Mouse (Mus musculus) heart, adult 2 months (tissue): ENCODE data around the gene Rb1. TPM values are rescaled to one million over a fixed set of nuclear protein-coding genes. Genes with fewer than 3 reads are reported as not detected.
A peak's percentile ranks its signal among the peaks of the same experiment; 100 is the strongest.

Experiments used
- DNase-seq, 2 experiments: peaks; one replicate each; pipeline ENCODE4 v3.0.0; 2021
- H3K27ac ChIP-seq: fragments of 200-600 bp; 2 replicates; pipeline ENCODE4 v1.8.1; 2022
- H3K27me3 ChIP-seq: fragments of 200-500 bp; 2 replicates; pipeline ENCODE4 v1.6.1; 2012; ENCODE audit warnings: mild to moderate bottlenecking, low read length, inconsistent platforms, mixed read lengths; ENCODE audit not compliant: control insufficient read depth, insufficient read depth
- H3K36me3 ChIP-seq: fragments of 200-500 bp; 2 replicates; pipeline ENCODE4 v1.6.1; 2012; ENCODE audit warnings: low read length, inconsistent platforms; ENCODE audit not compliant: control insufficient read depth, insufficient read depth
- H3K4me1 ChIP-seq: fragments of 200-500 bp; 2 replicates; pipeline ENCODE4 v1.6.1; 2011; ENCODE audit warnings: low read length; ENCODE audit not compliant: control insufficient read depth, insufficient read depth
- H3K4me3 ChIP-seq: fragments of 200-600 bp; 2 replicates; pipeline ENCODE4 v1.8.1; 2022
- H3K79me2 ChIP-seq: fragments of 200-500 bp; replicated peaks from 2 replicates; pipeline ENCODE4 v1.6.1; 2012; ENCODE audit warnings: mild to moderate bottlenecking, inconsistent platforms, low read length, moderate library complexity, mixed read lengths; ENCODE audit not compliant: control insufficient read depth, insufficient read depth
- H3K9ac ChIP-seq: fragments of 200-500 bp; 2 replicates; pipeline ENCODE4 v1.6.1; 2012; ENCODE audit warnings: low read depth, mild to moderate bottlenecking, control low read depth, inconsistent platforms, low read length, mixed read lengths
- CTCF ChIP-seq: fragments of 200-600 bp; IDR thresholded peaks from 2 replicates; pipeline ENCODE4 v1.8.1; 2022; ENCODE audit warnings: antibody characterized with exemption, mild to moderate bottlenecking, moderate library complexity
- EP300 ChIP-seq: fragments of 200-500 bp; IDR thresholded peaks from 2 replicates; pipeline ENCODE4 v1.6.1; 2011; ENCODE audit warnings: low read depth, low read length, control low read depth; ENCODE audit not compliant: insufficient read depth
- POLR2A ChIP-seq: fragments of 200-500 bp; IDR thresholded peaks from 2 replicates; pipeline ENCODE4 v1.6.1; 2011; ENCODE audit warnings: mild to moderate bottlenecking, low read depth, low read length, control low read depth; ENCODE audit not compliant: insufficient read depth
- WGBS: fragments of 180-500 bp; shearing (Covaris S2); methylation state at CpG from one replicate; pipeline ENCODE4 v1.1.7; 2018; 5-methylcytosine and 5-hydroxymethylcytosine counted together
- intact Hi-C: fragments of 180-260 bp; cut with DNase I; formaldehyde crosslinking; loops from one replicate; pipeline ENCODE4 v1.15.1; 2025
- polyA plus RNA-seq: library from polyadenylated mRNA; depleted of rRNA; stranded (reverse); fragments of >200 nt; gene quantifications from 2 replicates; pipeline ENCODE4 v1.2.3, GENCODE M21; 2012
- total RNA-seq, 2 experiments: library from RNA; stranded (reverse); gene quantifications; 2 replicates each; pipeline ENCODE4 v1.2.3; 2021

Rb1 gene
- total and polyA plus RNA-seq, 3 experiments = 5.1 to 19.2 (median 18.2) TPM

DNA sequence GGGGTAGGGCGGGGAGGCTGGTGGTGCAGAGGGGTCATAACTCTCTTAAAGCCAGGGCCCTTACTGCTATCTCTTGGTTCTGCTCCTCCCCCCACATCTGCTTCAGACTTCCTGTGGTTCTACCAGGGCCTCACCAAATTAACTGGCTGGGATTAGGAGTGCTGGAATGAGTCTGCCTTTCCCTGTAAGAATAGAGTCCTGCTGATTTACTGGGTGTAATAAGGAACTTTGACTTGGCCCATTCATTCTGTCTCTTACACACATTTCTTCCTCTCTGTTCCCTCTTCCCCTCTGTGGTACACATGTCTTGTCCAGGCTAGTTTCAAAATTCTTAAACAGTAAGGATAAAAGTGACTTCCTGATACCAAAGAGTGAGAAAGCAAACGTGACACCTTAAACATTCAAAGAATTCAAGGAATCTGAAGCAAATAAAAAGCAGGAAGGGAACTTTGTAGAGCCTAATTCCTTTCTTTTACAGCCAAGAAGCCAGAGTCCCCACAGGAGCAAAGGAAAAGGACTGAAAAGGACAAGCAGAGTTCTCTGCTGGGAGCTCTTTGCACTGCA lies 91.1 kb downstream of the Rb1 start:
- Histone ChIP-seq H3K4me3 (no peak overlapping the region), H3K27me3 (no peaks in the 10 kb centered on the region), H3K9ac (no peak overlapping the region), H3K4me1 (peaks cover 15% of the 10 kb centered on the region), H3K79me2 (no peaks in the 10 kb centered on the region), H3K27ac (peak overlapping the region; percentile 60), H3K36me3 (peaks cover 9% of the 10 kb centered on the region)
- no peak for DNase-seq
- TF ChIP-seq POLR2A (0 out of 2 replicates have a peak, but pooled peaks have one; percentile 19), CTCF (no peak), EP300 (no peak)
- WGBS = 37% methylated on average over 2 of the region's 2 CpGs
- intact Hi-C loops = loop anchor here (5.0 kb wide), 2 partner anchors 57 to 68 kb away; no protein-coding TSS in a partner anchor

DNA sequence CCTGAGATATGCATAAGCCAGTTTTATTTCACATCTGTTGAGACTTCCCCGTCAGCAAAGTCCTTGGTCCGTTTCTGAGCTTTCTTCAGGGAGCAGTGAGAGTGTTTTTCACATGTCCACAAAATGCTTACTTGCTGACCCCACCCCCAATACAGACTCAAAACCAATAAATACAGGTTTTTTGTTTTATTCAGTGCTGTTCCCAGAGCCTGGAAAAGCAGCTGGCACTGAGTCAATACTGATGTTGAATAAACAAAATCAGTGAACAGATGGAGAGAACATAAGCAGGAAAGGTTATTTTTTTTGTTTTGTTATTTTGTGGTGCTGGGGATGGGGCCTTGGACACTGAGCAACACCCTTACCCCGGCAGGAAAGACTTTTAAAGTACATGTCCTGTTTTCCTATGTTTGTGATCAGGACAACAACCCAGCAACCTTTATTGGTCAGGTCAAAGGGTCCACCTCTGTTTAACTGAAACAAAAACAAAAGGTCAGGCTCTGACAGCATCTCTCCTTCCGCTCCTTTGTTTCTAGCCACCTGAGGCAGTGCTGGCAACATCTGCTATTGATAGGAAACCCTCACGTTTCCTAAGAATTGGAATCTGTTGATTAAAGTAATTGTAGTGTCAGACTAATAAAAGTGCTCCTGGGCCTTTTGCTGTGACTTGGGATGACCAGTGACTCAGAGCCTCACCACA lies 94.2 kb downstream of the Rb1 start:
- peaks cover 23% of the 10 kb centered on the region for H3K4me1 ChIP-seq
- no peaks in the 10 kb centered on the region for H3K27me3 ChIP-seq
- peak; percentile 19; the same call in 1 of the 2 replicates for TF ChIP-seq EP300
- no peak for TF ChIP-seq POLR2A
- no peak overlapping the region for H3K9ac ChIP-seq
- 38% methylated on average over 5 of the region's 5 CpGs for WGBS
- DNase-seq = peak in 1 of 2 experiments; percentile 26
- peaks cover 25% of the 10 kb centered on the region for H3K36me3 ChIP-seq
- intact Hi-C loops = no loop called here
- no peaks in the 10 kb centered on the region for H3K79me2 ChIP-seq
- peak overlapping the region; percentile 74 for H3K27ac ChIP-seq
- H3K4me3 ChIP-seq = no peak overlapping the region

DNA sequence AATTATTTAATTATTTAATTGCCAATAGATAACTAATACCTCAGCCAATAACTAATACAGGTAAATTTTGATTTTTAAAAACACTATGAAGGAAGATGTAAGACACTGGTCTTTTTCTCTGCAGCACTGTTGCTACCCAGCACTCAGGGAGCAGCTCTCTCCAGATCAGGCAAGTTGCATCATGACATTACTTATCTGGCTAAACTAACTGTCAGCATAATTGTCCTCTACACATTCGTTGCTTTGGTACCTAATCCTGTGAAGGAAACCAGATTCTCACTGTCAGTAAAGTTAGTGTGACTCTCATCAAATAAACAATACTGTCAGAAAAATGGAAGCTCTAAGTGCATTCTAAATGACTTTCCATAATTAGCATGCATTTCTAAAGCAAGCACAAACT lies 98.8 kb downstream of the Rb1 start:
- no peak overlapping the region for H3K9ac ChIP-seq
- TF ChIP-seq EP300 = no peak
- no peak for TF ChIP-seq POLR2A
- TF ChIP-seq CTCF = no peak
- intact Hi-C loops = no loop called here
- H3K27me3 ChIP-seq = no peaks in the 10 kb centered on the region
- no peak for DNase-seq
- peak overlapping the region; percentile 87 for H3K27ac ChIP-seq
- no peaks in the 10 kb centered on the region for H3K79me2 ChIP-seq
- WGBS = 10% methylated on average over 1 of the region's 1 CpGs
- no peak overlapping the region for H3K4me3 ChIP-seq
- H3K4me1 ChIP-seq = peaks cover 20% of the 10 kb centered on the region
- peaks cover 23% of the 10 kb centered on the region for H3K36me3 ChIP-seq

DNA sequence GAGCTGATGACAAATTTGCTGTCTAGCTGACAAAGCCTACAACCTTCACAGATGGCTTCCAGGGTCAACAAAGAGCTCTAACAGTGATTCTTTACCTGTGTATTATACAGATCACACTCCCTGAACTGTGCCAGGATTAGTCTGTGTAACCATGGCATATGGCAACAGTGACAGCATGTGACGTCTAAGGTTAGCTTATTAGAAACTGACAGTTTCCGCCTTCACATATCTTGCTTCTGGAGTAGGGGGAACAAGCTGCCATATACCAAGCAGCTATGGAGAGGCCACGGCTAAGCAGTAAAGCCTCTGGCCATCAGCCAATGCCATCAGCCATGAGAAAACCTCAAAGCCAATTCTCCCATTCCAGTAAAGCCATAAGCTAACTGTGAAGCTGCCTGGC lies 99.3 kb downstream of the Rb1 start:
- no peak for DNase-seq
- H3K27me3 ChIP-seq = no peaks in the 10 kb centered on the region
- H3K36me3 ChIP-seq = peaks cover 19% of the 10 kb centered on the region
- no peak overlapping the region for H3K9ac ChIP-seq
- no peak overlapping the region for H3K4me3 ChIP-seq
- WGBS = 81% methylated on average over 3 of the region's 3 CpGs
- TF ChIP-seq EP300 = no peak
- TF ChIP-seq POLR2A = no peak
- TF ChIP-seq CTCF = no peak
- no peaks in the 10 kb centered on the region for H3K79me2 ChIP-seq
- H3K27ac ChIP-seq = peak overlapping the region; percentile 87
- peaks cover 17% of the 10 kb centered on the region for H3K4me1 ChIP-seq
- intact Hi-C loops = no loop called here

DNA sequence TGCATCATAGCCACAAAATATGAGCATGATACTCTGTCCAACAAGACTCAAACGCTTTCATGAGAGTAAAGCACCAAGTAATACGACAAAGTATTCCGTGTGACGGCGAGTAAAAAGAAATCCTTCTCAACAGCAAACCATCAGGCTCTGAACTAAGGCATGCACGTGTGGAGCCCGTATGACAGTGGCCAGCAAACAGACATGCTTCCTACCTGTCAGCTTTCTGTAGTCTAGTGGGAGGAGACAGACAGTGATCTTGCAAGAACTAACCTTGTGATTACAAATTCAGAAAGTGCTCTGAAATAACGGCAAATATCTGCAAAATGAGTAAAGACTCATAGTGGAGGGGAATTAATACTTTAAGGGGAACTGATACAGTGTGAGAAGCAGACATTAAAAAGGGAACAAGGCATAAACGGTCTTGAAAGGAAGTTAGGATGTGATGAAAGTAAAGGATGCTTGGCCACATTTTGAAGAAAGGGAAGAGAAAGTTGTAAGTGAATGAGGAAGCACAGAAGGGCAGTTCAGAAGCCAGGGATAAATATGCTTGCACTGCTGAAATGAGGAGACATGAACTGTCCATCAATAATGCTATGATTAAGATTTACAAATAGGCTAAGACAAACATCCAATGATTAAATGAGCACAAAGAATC lies 103.2 kb downstream of the Rb1 start:
- H3K27ac ChIP-seq = no peak overlapping the region
- H3K4me3 ChIP-seq = no peak overlapping the region
- no peaks in the 10 kb centered on the region for H3K79me2 ChIP-seq
- intact Hi-C loops = no loop called here
- H3K27me3 ChIP-seq = no peaks in the 10 kb centered on the region
- TF ChIP-seq EP300 (no peak), CTCF (no peak), POLR2A (no peak)
- WGBS = 80% methylated on average over 9 of the region's 9 CpGs
- peaks cover 9% of the 10 kb centered on the region for H3K36me3 ChIP-seq
- DNase-seq = no peak
- no peak overlapping the region for H3K9ac ChIP-seq
- peaks cover 13% of the 10 kb centered on the region for H3K4me1 ChIP-seq

DNA sequence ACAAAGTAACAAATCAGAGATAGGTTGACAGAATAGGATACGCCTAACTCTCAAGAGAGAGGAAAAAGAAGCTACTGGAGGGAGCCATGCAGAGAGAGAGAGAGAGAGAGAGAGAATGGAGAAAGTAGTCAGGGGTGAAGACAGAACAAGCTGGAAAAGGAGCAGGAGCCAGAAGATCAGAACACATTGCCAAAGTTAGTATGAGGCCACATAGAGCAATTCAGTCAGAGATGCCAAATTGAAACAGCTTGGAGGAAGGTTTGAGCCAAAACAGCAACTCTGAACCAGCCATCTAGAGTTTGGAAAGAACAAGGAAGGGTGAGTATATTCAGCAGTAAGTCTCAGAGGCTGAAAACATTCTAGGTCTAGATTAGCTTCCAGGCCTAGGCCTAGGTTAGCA lies 108.6 kb downstream of the Rb1 start:
- intact Hi-C loops = no loop called here
- Histone ChIP-seq H3K27ac (no peak overlapping the region; the same call in 1 of the 2 replicates), H3K4me3 (no peak overlapping the region), H3K79me2 (no peaks in the 10 kb centered on the region), H3K36me3 (peaks cover 4% of the 10 kb centered on the region), H3K9ac (no peak overlapping the region), H3K4me1 (no peaks in the 10 kb centered on the region; the same call in 1 of the 2 replicates), H3K27me3 (no peaks in the 10 kb centered on the region)
- DNase-seq = peak in 1 of 2 experiments; percentile 34
- 87% methylated on average over 1 of the region's 1 CpGs for WGBS
- no peak for TF ChIP-seq EP300
